Comparison of ENCODE assay signal across 13 mouse cellular contexts in genomic region chr1:172119100-172119499, GRCm38 (mm10). TPM values are rescaled to one million over a fixed set of nuclear protein-coding genes. Genes with fewer than 3 reads are reported as not detected.
A peak's percentile ranks its signal among the peaks of the same experiment; 100 is the strongest.
DNase-seq lines count a peak whose midpoint lies in the region; ATAC-seq and TF ChIP-seq lines count a peak whose summit lies in the region.
"Had no signal": no experiment of that assay in that cellular context is flagged by ENCODE, and none has a peak within 500 bp of the region (broad histone marks: within the 10 kb centered on the region; RNA-seq: fewer than 3 reads in every experiment).

No protein-coding gene starts in this region.

- peak; percentile 16; the same call in 1 of the 2 replicates for ATAC-seq in midbrain, embryonic 12.5 days (ENCODE audit: low FRiP score, low read depth)
- ATAC-seq in midbrain, embryonic 11.5 days (ENCODE audit: low FRiP score): no peak

- H3K4me2 ChIP-seq in midbrain, embryonic 12.5 days (replicated peaks): no peak overlapping the region
- no peak overlapping the region for H3K4me2 ChIP-seq in midbrain, embryonic 11.5 days
- H3K4me2 ChIP-seq: embryonic facial prominence, embryonic 13.5 days; embryonic facial prominence, embryonic 15.5 days; forebrain, embryonic 12.5 days had no signal

- no peaks in the 10 kb centered on the region for H3K79me2 ChIP-seq in MEL (ENCODE audit: control insufficient read depth, insufficient read depth, low read length, poor library complexity)

- no peak overlapping the region for H3K4me3 ChIP-seq in midbrain, embryonic 12.5 days
- H3K4me3 ChIP-seq in midbrain, embryonic 11.5 days (ENCODE audit: low read depth, low read length): no peak overlapping the region
- H3K4me3 ChIP-seq in MEL (ENCODE audit: control insufficient read depth in 1 of 2, insufficient read depth in 1 of 2, low read depth in 2 of 2, low read length in 2 of 2): no peak overlapping the region
- H3K4me3 ChIP-seq: embryonic facial prominence, embryonic 13.5 days; embryonic facial prominence, embryonic 15.5 days; erythroblast, embryonic 14.5 days; forebrain, embryonic 10.5 days; forebrain, embryonic 12.5 days had no signal

- no peaks in the 10 kb centered on the region for H3K9me3 ChIP-seq in midbrain, embryonic 12.5 days
- H3K9me3 ChIP-seq in midbrain, embryonic 11.5 days (ENCODE audit: control insufficient read depth, low read length): no peaks in the 10 kb centered on the region
- H3K9me3 ChIP-seq in MEL (replicated peaks; ENCODE audit: insufficient read depth, low read length): no peaks in the 10 kb centered on the region
- H3K9me3 ChIP-seq: embryonic facial prominence, embryonic 13.5 days; embryonic facial prominence, embryonic 15.5 days; forebrain, embryonic 10.5 days; forebrain, embryonic 12.5 days had no signal

- no peaks in the 10 kb centered on the region for H3K4me1 ChIP-seq in midbrain, embryonic 12.5 days
- no peaks in the 10 kb centered on the region for H3K4me1 ChIP-seq in midbrain, embryonic 11.5 days (ENCODE audit: control insufficient read depth, insufficient read depth, low read length)
- 0 out of 4 replicates have a peak, but pooled peaks cover 0 to 5% of the 10 kb centered on the region in 2 experiments for H3K4me1 ChIP-seq in MEL (ENCODE audit: control insufficient read depth in 1 of 2, insufficient read depth in 2 of 2, low read length in 2 of 2)
- H3K4me1 ChIP-seq: embryonic facial prominence, embryonic 13.5 days; embryonic facial prominence, embryonic 15.5 days; forebrain, embryonic 10.5 days; forebrain, embryonic 12.5 days had no signal

- TF ChIP-seq EP300 in MEL (IDR thresholded peaks at IDR 0.05; ENCODE audit: low read depth in 1 of 2, low read length in 2 of 2): peak; percentile 36 to 70; a peak in 3 of 4 replicates

- no peak for TF ChIP-seq POLR2A in MEL (IDR thresholded peaks at IDR 0.05; ENCODE audit: control insufficient read depth in 1 of 2, insufficient read depth in 1 of 2, low read depth in 1 of 2, low read length in 2 of 2, poor library complexity in 1 of 2)

- peak; percentile 81 for DNase-seq in heart, adult 11 months
- DNase-seq in heart, postnatal 4 days: no peak
- DNase-seq in midbrain, embryonic 11.5 days (ENCODE audit: low spot score, missing footprints): no peak
- DNase-seq in MEL (ENCODE audit: low read depth, low spot score): peak; percentile 52
- peak; percentile 71 for DNase-seq in MEL-GATA-1-ER (ENCODE audit: extremely low read depth, low read depth)
- no peak for DNase-seq in right cerebral cortex, postnatal 14 days
- DNase-seq: adrenal gland, postnatal 25 days had no signal

- no peak overlapping the region for H3K27ac ChIP-seq in midbrain, embryonic 12.5 days (replicated peaks)
- no peak overlapping the region for H3K27ac ChIP-seq in midbrain, embryonic 11.5 days (ENCODE audit: low read depth, low read length)
- H3K27ac ChIP-seq in MEL (ENCODE audit: control insufficient read depth, low read depth, low read length): no peak overlapping the region
- H3K27ac ChIP-seq: embryonic facial prominence, embryonic 13.5 days; embryonic facial prominence, embryonic 15.5 days; forebrain, embryonic 10.5 days; forebrain, embryonic 12.5 days had no signal

- no peaks in the 10 kb centered on the region for H3K27me3 ChIP-seq in midbrain, embryonic 12.5 days
- H3K27me3 ChIP-seq in midbrain, embryonic 11.5 days (ENCODE audit: control insufficient read depth, insufficient read depth, low read length): no peaks in the 10 kb centered on the region
- no peaks in the 10 kb centered on the region for H3K27me3 ChIP-seq in MEL (ENCODE audit: control insufficient read depth in 1 of 2, insufficient read depth in 2 of 2, low read length in 2 of 2)
- H3K27me3 ChIP-seq: embryonic facial prominence, embryonic 13.5 days; embryonic facial prominence, embryonic 15.5 days; forebrain, embryonic 12.5 days had no signal

- TF ChIP-seq RAD21 in MEL (IDR thresholded peaks at IDR 0.05; ENCODE audit: low read depth, low read length): no peak

- H3K9ac ChIP-seq in midbrain, embryonic 12.5 days (replicated peaks): no peak overlapping the region
- H3K9ac ChIP-seq in midbrain, embryonic 11.5 days (ENCODE audit: low read length): no peak overlapping the region
- no peak overlapping the region for H3K9ac ChIP-seq in MEL (ENCODE audit: control insufficient read depth, low read depth, low read length, poor library complexity, severe bottlenecking)
- H3K9ac ChIP-seq: embryonic facial prominence, embryonic 13.5 days; embryonic facial prominence, embryonic 15.5 days; forebrain, embryonic 12.5 days had no signal

- peaks cover 97% of the 10 kb centered on the region for H3K36me3 ChIP-seq in midbrain, embryonic 12.5 days
- peaks cover 45% of the 10 kb centered on the region for H3K36me3 ChIP-seq in midbrain, embryonic 11.5 days (ENCODE audit: control insufficient read depth, insufficient read depth, low read length)
- peaks cover 0 to 32% of the 10 kb centered on the region in 2 experiments; a peak in 2 of 4 replicates for H3K36me3 ChIP-seq in MEL (ENCODE audit: control insufficient read depth in 1 of 2, insufficient read depth in 2 of 2, low read length in 2 of 2)

- TF ChIP-seq CTCF in MEL (IDR thresholded peaks at IDR 0.05 in 2 of 3, conservative IDR thresholded peaks at IDR 0.05 in 1 of 3; ENCODE audit: control insufficient read depth in 1 of 3, insufficient read depth in 1 of 3, low read depth in 2 of 3, low read length in 3 of 3, poor library complexity in 1 of 3, severe bottlenecking in 1 of 3): no peak

- 88% methylated on average over 6 of the region's 6 CpGs for WGBS in midbrain, embryonic 12.5 days
- 82% methylated on average over 6 of the region's 6 CpGs for WGBS in midbrain, embryonic 11.5 days

TF ChIP-seq in MEL, 35 proteins besides CTCF, POLR2A, EP300 and RAD21 (continues in another document):
- no peak for TF ChIP-seq KAT2A (conservative IDR thresholded peaks at IDR 0.05; ENCODE audit: low read depth, low read length)
- TF ChIP-seq SIN3A (IDR thresholded peaks at IDR 0.05; ENCODE audit: low read length): no peak
- no peak for TF ChIP-seq ELF1 (IDR thresholded peaks at IDR 0.05; ENCODE audit: low read depth, low read length)
- TF ChIP-seq E2F4 (IDR thresholded peaks at IDR 0.05; ENCODE audit: borderline replicate concordance, low read depth, low read length): no peak
- TF ChIP-seq GABPA (IDR thresholded peaks at IDR 0.05; ENCODE audit: low read depth, low read length): no peak
- no peak for TF ChIP-seq MEF2A (IDR thresholded peaks at IDR 0.05; ENCODE audit: extremely low read depth, insufficient replicate concordance, low read depth, low read length, poor library complexity, severe bottlenecking)
- TF ChIP-seq ETS1 (IDR thresholded peaks at IDR 0.05; ENCODE audit: low read depth, low read length): 0 out of 2 replicates have a peak, but pooled peaks have one; percentile 22
- no peak for TF ChIP-seq NELFE (IDR thresholded peaks at IDR 0.05; ENCODE audit: low read depth, low read length)
- no peak for TF ChIP-seq UBTF (IDR thresholded peaks at IDR 0.05; ENCODE audit: borderline replicate concordance, insufficient read depth, low read depth, low read length)
- TF ChIP-seq TBP (IDR thresholded peaks at IDR 0.05; ENCODE audit: low read depth, low read length): no peak
- peak; percentile 48; the same call in 1 of the 2 replicates for TF ChIP-seq TCF12 (IDR thresholded peaks at IDR 0.05; ENCODE audit: low read depth, low read length)
- no peak for TF ChIP-seq ZC3H11A (IDR thresholded peaks at IDR 0.05; ENCODE audit: low read depth, low read length)
- no peak for TF ChIP-seq BHLHE40 (IDR thresholded peaks at IDR 0.05; ENCODE audit: borderline replicate concordance, low read depth, low read length)
- peak; percentile 34; the same call in 1 of the 2 replicates for TF ChIP-seq GATA1 (IDR thresholded peaks at IDR 0.05; ENCODE audit: low read depth, low read length)
- no peak for TF ChIP-seq MAX (IDR thresholded peaks at IDR 0.05; ENCODE audit: low read length)
- TF ChIP-seq USF1 (IDR thresholded peaks at IDR 0.05; ENCODE audit: low read depth, low read length): no peak
- no peak for TF ChIP-seq MXI1 (IDR thresholded peaks at IDR 0.05; ENCODE audit: low read depth, low read length)
- TF ChIP-seq TAL1 (IDR thresholded peaks at IDR 0.05; ENCODE audit: low read length): peak; percentile 76
- no peak for TF ChIP-seq ZNF384 (IDR thresholded peaks at IDR 0.05; ENCODE audit: low read depth, low read length)

RNA-seq across cellular contexts. Expression of gene Pex19, which starts 7.5 kb away (rescaled TPM):
- 100 to 1,000 TPM; 129 to 134 TPM for total RNA-seq in heart, postnatal 4 days (2021)
- 168 and 185 TPM in 2 replicates for polyA plus RNA-seq in midbrain, embryonic 12.5 days (2016; fragmentation: Nextera tagmentation; extraction: Ambion mirVana)
- 152 and 153 TPM in 2 replicates for polyA plus RNA-seq in midbrain, embryonic 11.5 days (2014; fragmentation: Nextera tagmentation; extraction: Ambion mirVana)
- 26.3 and 27.7 TPM in 2 replicates for total RNA-seq in MEL (2012; rRNA removed)
- 10 to 100 TPM in 1 of 2 experiments, not detected in 1; 53.6 TPM for polyA plus RNA-seq in MEL (2012; ENCODE audit: insufficient read depth in 1 of 2, insufficient read length in 2 of 2, low read depth in 1 of 2, low replicate concordance in 2 of 2, missing spikeins in 1 of 2)

RNA-seq across cellular contexts. Expression of gene Dcaf8, which starts 28.8 kb away (rescaled TPM):
- 100 to 1,000 TPM; 114 to 115 TPM for total RNA-seq in heart, postnatal 4 days (2021)
- polyA plus RNA-seq in midbrain, embryonic 12.5 days (2016; fragmentation: Nextera tagmentation; extraction: Ambion mirVana): 130 and 133 TPM in 2 replicates
- 93.9 and 100.0 TPM in 2 replicates for polyA plus RNA-seq in midbrain, embryonic 11.5 days (2014; fragmentation: Nextera tagmentation; extraction: Ambion mirVana)
- total RNA-seq in MEL (2012; rRNA removed): 31.7 and 32.1 TPM in 2 replicates
- 10 to 100 TPM; 45.8 to 49.0 TPM for polyA plus RNA-seq in MEL (2012; ENCODE audit: insufficient read depth in 1 of 2, insufficient read length in 2 of 2, low read depth in 1 of 2, low replicate concordance in 2 of 2, missing spikeins in 1 of 2)

RNA-seq across cellular contexts. Expression of gene Ncstn, which starts 36.5 kb away (rescaled TPM):
- 10 to 100 TPM; 65.6 to 67.4 TPM for total RNA-seq in heart, postnatal 4 days (2021)
- 123 and 128 TPM in 2 replicates for polyA plus RNA-seq in midbrain, embryonic 12.5 days (2016; fragmentation: Nextera tagmentation; extraction: Ambion mirVana)
- 107 and 108 TPM in 2 replicates for polyA plus RNA-seq in midbrain, embryonic 11.5 days (2014; fragmentation: Nextera tagmentation; extraction: Ambion mirVana)
- total RNA-seq in MEL (2012; rRNA removed): 9.6 and 9.9 TPM in 2 replicates
- 10 to 100 TPM in 1 of 2 experiments, not detected in 1; 38.5 TPM for polyA plus RNA-seq in MEL (2012; ENCODE audit: insufficient read depth in 1 of 2, insufficient read length in 2 of 2, low read depth in 1 of 2, low replicate concordance in 2 of 2, missing spikeins in 1 of 2)

RNA-seq across cellular contexts. Expression of gene Copa, which starts 36.8 kb away (rescaled TPM):
- 100 to 1,000 TPM; 160 to 167 TPM for total RNA-seq in heart, postnatal 4 days (2021)
- polyA plus RNA-seq in midbrain, embryonic 12.5 days (2016; fragmentation: Nextera tagmentation; extraction: Ambion mirVana): 219 and 220 TPM in 2 replicates
- polyA plus RNA-seq in midbrain, embryonic 11.5 days (2014; fragmentation: Nextera tagmentation; extraction: Ambion mirVana): 178 and 194 TPM in 2 replicates
- total RNA-seq in MEL (2012; rRNA removed): 90.8 and 92.3 TPM in 2 replicates
- polyA plus RNA-seq in MEL (2012; ENCODE audit: insufficient read depth in 1 of 2, insufficient read length in 2 of 2, low read depth in 1 of 2, low replicate concordance in 2 of 2, missing spikeins in 1 of 2): 100 to 1,000 TPM in 1 of 2 experiments, 10 to 100 TPM in 1; 81.2 to 118 TPM

Comparison
In these comparisons a context has a peak if more than half of its experiments do, and no peak if none do; other contexts are left out.
1. DNase-seq: peak in heart, adult 11 months (single experiment), MEL (single experiment) and MEL-GATA-1-ER (single experiment); none in heart, postnatal 4 days (single experiment), midbrain, embryonic 11.5 days (single experiment) and right cerebral cortex, postnatal 14 days (single experiment).